Mouse (Mus musculus) layer of hippocampus, postnatal 25 days (tissue): ENCODE data around the gene Copz1. TPM values are rescaled to one million over a fixed set of nuclear protein-coding genes. Genes with fewer than 3 reads are reported as not detected.

Experiments used
- DNase-seq, 2 experiments: peaks; one replicate each; pipeline ENCODE4 v3.0.0; 2022; ENCODE audit warnings: mixed read lengths in 2 of 2, low spot score in 1 of 2; ENCODE audit errors: extremely low spot score in 1 of 2
- total RNA-seq, 2 experiments: library from RNA; stranded (reverse); gene quantifications; 2 replicates each; pipeline ENCODE4 v1.2.3; 2021

Copz1 gene
- total RNA-seq, 2 experiments from 2014 or later = 101 to 105 TPM

- no peak for DNase-seq
These were observed 17.1 kb downstream of the Copz1 start for GRCm38 (mm10) chr15:103289600-103289999.

- DNase-seq = no peak
These were observed 17.9 kb downstream of the Copz1 start for GRCm38 (mm10) chr15:103290417-103290816.

- no peak for DNase-seq
These were observed 18.3 kb downstream of the Copz1 start for GRCm38 (mm10) chr15:103290843-103291242.

GRCm38 (mm10) chr15:103292673-103293345, 20.3 kb downstream of the Copz1 start:
- DNase-seq = no peak

GRCm38 (mm10) chr15:103293375-103293774, 20.9 kb downstream of the Copz1 start:
- DNase-seq = no peak

DNA sequence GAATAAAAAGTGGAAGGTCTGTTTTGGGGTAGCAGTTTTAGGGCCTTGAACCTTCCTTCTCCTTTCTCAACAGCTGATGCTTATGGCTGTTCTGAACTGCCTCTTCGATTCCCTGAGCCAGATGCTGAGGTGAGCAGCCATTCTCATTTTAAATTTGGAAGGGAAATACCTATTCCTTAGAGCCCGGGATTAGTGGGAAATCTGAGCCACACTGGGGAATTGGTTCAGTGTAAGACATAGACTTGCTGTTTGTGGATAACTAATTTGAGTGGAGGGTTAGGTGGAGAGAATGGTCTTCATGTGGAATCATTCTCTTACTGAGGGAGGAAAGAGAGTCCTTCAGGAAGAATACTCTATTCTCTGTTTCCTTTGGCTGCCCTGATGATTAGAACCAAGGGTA, 22.1 kb downstream of the Copz1 start:
- no peak for DNase-seq

DNA sequence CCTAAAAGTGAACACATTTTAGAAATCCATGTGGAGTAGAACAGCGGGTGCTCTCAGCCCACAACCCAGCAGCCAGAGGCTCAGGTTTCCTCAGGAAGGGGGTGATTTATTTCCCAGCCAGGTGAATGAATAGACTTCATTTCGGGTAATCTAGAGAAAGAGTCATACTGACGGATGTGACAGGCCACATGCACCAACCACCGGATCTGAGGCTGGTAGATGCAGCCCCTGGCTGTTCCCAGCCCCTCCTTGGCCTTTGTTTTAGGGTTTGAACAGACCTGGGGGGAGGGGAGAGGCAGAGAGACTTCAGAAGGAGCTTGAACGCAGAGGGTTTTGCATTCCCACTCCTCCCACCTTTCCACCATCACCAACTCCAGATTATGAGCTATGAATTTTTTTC, 23.3 kb downstream of the Copz1 start:
- no peak for DNase-seq

- DNase-seq = no peak
These were observed 24.8 kb downstream of the Copz1 start for GRCm38 (mm10) chr15:103297313-103297712.

GRCm38 (mm10) chr15:103298026-103298425, 25.5 kb downstream of the Copz1 start:
- DNase-seq = no peak

GRCm38 (mm10) chr15:103298861-103299616, 26.5 kb downstream of the Copz1 start:
- DNase-seq = no peak

GRCm38 (mm10) chr15:103299644-103300043, 27.1 kb downstream of the Copz1 start:
- DNase-seq = no peak

DNA sequence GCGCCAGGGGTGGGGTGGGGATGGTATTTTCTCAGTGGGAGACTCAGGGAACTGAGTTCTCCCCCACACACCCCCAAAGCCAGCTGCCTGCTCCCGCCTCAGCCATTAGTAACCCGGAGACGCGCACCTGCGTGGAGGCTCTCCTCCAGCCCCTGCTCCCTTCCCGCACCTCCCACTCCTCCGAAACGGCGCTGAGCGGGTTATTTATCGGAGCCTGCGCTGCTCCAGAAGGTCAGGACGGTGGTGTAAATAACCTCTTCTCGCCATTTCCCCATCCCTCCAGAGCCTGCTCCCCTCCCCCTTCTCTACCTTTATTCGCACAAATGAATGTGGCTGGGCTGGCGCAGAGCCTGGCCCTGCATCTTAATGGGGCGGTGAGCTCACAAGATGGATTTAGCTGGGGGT, 27.6 kb downstream of the Copz1 start:
- DNase-seq = no peak

GRCm38 (mm10) chr15:103300560-103300959, 28.0 kb downstream of the Copz1 start:
- no peak for DNase-seq

DNA sequence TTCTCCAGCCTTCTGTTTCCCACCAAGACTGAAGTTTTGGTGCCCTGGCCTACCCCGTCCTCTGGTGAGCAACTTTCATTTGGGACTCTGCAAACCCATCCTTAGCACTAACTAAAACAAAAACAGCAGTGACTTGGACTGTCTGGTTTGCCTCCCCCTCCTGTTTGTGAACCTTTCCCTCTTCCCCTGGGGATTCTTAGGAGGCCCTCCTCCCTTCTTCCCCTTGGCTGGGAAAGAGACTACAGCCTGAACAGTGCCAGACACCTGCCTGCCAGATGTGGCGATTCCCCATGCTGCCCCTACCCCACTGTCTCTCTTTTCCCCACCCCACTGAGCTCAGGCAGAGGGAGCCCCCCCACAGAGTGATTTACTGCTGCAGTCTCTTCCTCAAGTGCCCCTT, 28.5 kb downstream of the Copz1 start:
- DNase-seq = no peak

GRCm38 (mm10) chr15:103301547-103302340, 29.2 kb downstream of the Copz1 start:
- DNase-seq = no peak

- DNase-seq = no peak
These were observed 30.0 kb downstream of the Copz1 start for GRCm38 (mm10) chr15:103302341-103303021.

- no peak for DNase-seq
These were observed 31.6 kb downstream of the Copz1 start for GRCm38 (mm10) chr15:103303916-103304615.

GRCm38 (mm10) chr15:103304616-103304969, 32.1 kb downstream of the Copz1 start:
- no peak for DNase-seq

GRCm38 (mm10) chr15:103305070-103305678, 32.7 kb downstream of the Copz1 start:
- peak; percentile 88 to 91 for DNase-seq
